Mouse (Mus musculus) bone marrow macrophage, adult 2 months (primary cell): ENCODE measurements around the gene Efhb. TPM values are rescaled to one million over a fixed set of nuclear protein-coding genes. Genes with fewer than 3 reads are reported as not detected.

ENCODE experiments used
- H3K27ac ChIP-seq: 2 replicates; pipeline ENCODE4 v1.5.1; 2012; ENCODE audit warnings: low read depth, low read length; ENCODE audit not compliant: insufficient read depth
- H3K4me1 ChIP-seq: 2 replicates; pipeline ENCODE4 v1.6.1; 2012; ENCODE audit warnings: low read length; ENCODE audit not compliant: control insufficient read depth, insufficient read depth
- H3K4me3 ChIP-seq: 2 replicates; pipeline ENCODE4 v1.5.1; 2012; ENCODE audit warnings: mild to moderate bottlenecking, low read length, moderate library complexity; ENCODE audit not compliant: insufficient read depth
- CTCF ChIP-seq: IDR thresholded peaks from 2 replicates; pipeline ENCODE4 v1.5.1; 2012; ENCODE audit warnings: low read depth, mild to moderate bottlenecking, low read length, moderate library complexity
- POLR2A ChIP-seq: IDR thresholded peaks from 2 replicates; pipeline ENCODE4 v1.6.1; 2012; ENCODE audit warnings: mild to moderate bottlenecking, low read depth, low read length, borderline replicate concordance
- polyA plus RNA-seq: library from polyadenylated mRNA; stranded (reverse); fragments of >200 nt; gene quantifications from 2 replicates; pipeline ENCODE4 v1.2.4, GENCODE M21; 2012; ENCODE audit not compliant: missing spikeins, insufficient read depth, insufficient read length

The Efhb gene
- polyA plus RNA-seq, 1 experiment = not detected

GRCm38 (mm10) chr17:53387581-53388473 is 75.3 kb downstream of the Efhb start:
- Histone ChIP-seq H3K27ac (no peak overlapping the region), H3K4me1 (no peaks in the 10 kb centered on the region), H3K4me3 (no peak overlapping the region)
- TF ChIP-seq POLR2A (no peak), CTCF (no peak)

GRCm38 (mm10) chr17:53386863-53387262 is 76.3 kb downstream of the Efhb start:
- Histone ChIP-seq H3K4me3 (no peak overlapping the region), H3K4me1 (no peaks in the 10 kb centered on the region), H3K27ac (no peak overlapping the region)
- TF ChIP-seq CTCF = no peak
- TF ChIP-seq POLR2A = no peak

- H3K4me1 ChIP-seq = no peaks in the 10 kb centered on the region
- H3K4me3 ChIP-seq = no peak overlapping the region
- no peak overlapping the region for H3K27ac ChIP-seq
- TF ChIP-seq POLR2A (no peak), CTCF (no peak)
These were observed 99.0 kb downstream of the Efhb start for GRCm38 (mm10) chr17:53364111-53364510.

Other genes starting within 250 kb of the Efhb start
- gene Rab5a, start 15.9 kb upstream of the Efhb start, polyA plus RNA-seq = 68.4 and 70.5 TPM in 2 replicates
- not detected in 2 replicates for gene Pp2d1, start 76.1 kb upstream of the Efhb start, polyA plus RNA-seq
- 34.4 and 48.5 TPM in 2 replicates for gene Kat2b, start 103.5 kb upstream of the Efhb start, polyA plus RNA-seq
- 7.5 and 9.2 TPM in 2 replicates for gene Sgo1, start 226.0 kb upstream of the Efhb start, polyA plus RNA-seq